Mouse (Mus musculus) bone marrow macrophage, adult 2 months (primary cell): ENCODE measurements around the gene Akt1s1.

Experiments
- CTCF ChIP-seq: IDR thresholded peaks from 2 replicates; pipeline ENCODE4 v1.5.1; 2012; ENCODE audit warnings: low read depth, mild to moderate bottlenecking, low read length, moderate library complexity
- POLR2A ChIP-seq: IDR thresholded peaks from 2 replicates; pipeline ENCODE4 v1.6.1; 2012; ENCODE audit warnings: mild to moderate bottlenecking, low read depth, low read length, borderline replicate concordance

GRCm38 (mm10) chr7:44845006-44845405 lies 3.8 kb upstream of the Akt1s1 start:
- TF ChIP-seq CTCF (no peak), POLR2A (no peak)
